Mouse (Mus musculus) forebrain, postnatal 0 days (tissue): ENCODE results near the gene Napsa. TPM values are rescaled to one million over a fixed set of nuclear protein-coding genes. Genes with fewer than 3 reads are reported as not detected.

Experiments used
- ATAC-seq: fragments of 200-750 bp; cut with Nextera tagmentation; 2 replicates; pipeline ENCODE4 v1.8.0; 2017; ENCODE audit warnings: mild to moderate bottlenecking, moderate library complexity
- DNase-seq: peaks from one replicate; pipeline ENCODE4 v3.0.0-alpha.2; 2015
- H3K27ac ChIP-seq: fragments of 300-500 bp; sonication (generic); 2 replicates; pipeline ENCODE4 v1.5.1; 2014; ENCODE audit warnings: low read depth, mild to moderate bottlenecking, antibody characterized with exemption, low read length, moderate library complexity, mixed read lengths
- H3K27me3 ChIP-seq: fragments of 300-500 bp; sonication (generic); 2 replicates; pipeline ENCODE4 v1.6.1; 2014; ENCODE audit warnings: mild to moderate bottlenecking, low read length, mixed read lengths; ENCODE audit not compliant: insufficient read depth
- H3K36me3 ChIP-seq: fragments of 300-500 bp; sonication (generic); 2 replicates; pipeline ENCODE4 v1.6.1; 2014; ENCODE audit warnings: mild to moderate bottlenecking, moderate library complexity; ENCODE audit not compliant: insufficient read depth
- H3K4me1 ChIP-seq: fragments of 300-500 bp; sonication (generic); 2 replicates; pipeline ENCODE4 v1.6.1; 2014; ENCODE audit warnings: antibody characterized with exemption; ENCODE audit not compliant: insufficient read depth
- H3K4me2 ChIP-seq: fragments of 300-500 bp; sonication (generic); 2 replicates; pipeline ENCODE4 v1.6.1; 2014; ENCODE audit warnings: low read depth, mild to moderate bottlenecking, moderate library complexity
- H3K4me3 ChIP-seq: fragments of 300-500 bp; sonication (generic); 2 replicates; pipeline ENCODE4 v1.5.1; 2014; ENCODE audit warnings: low read depth, low read length, mixed read lengths
- H3K9ac ChIP-seq: fragments of 300-500 bp; sonication (generic); 2 replicates; pipeline ENCODE4 v1.6.1; 2014; ENCODE audit warnings: mild to moderate bottlenecking
- H3K9me3 ChIP-seq: fragments of 300-500 bp; sonication (generic); 2 replicates; pipeline ENCODE4 v1.6.1; 2016; ENCODE audit warnings: low read length
- CTCF ChIP-seq: sonication (generic); IDR thresholded peaks from 2 replicates; pipeline ENCODE4 v1.5.1; 2016; ENCODE audit warnings: antibody characterized with exemption, control low read depth, low read depth
- WGBS: fragments of 180-500 bp; shearing (Covaris S2); extraction: QIAGEN DNeasy Blood & Tissue Kit; methylation state at CpG from one replicate; pipeline ENCODE4 v1.1.7; 2014; 5-methylcytosine and 5-hydroxymethylcytosine counted together
- polyA plus RNA-seq: library from polyadenylated mRNA; unstranded; fragments of >200 nt; fragmentation: Nextera tagmentation; extraction: Ambion mirVana; gene quantifications from 2 replicates; pipeline ENCODE4 v1.2.1, GENCODE M21; 2015
- total RNA-seq: library from RNA; depleted of rRNA; stranded (reverse); fragments of >200 nt; gene quantifications from 2 replicates; pipeline ENCODE4 v1.2.3, GENCODE M21; 2014

Gene Napsa
- total and polyA plus RNA-seq, 2 experiments from 2014 or later: 0.24 to 0.71 TPM

GRCm38 (mm10) chr7:44529518-44529917 is 42.7 kb upstream of the Napsa start:
- H3K9ac ChIP-seq: no peak overlapping the region
- no peak for ATAC-seq
- no peaks in the 10 kb centered on the region for H3K36me3 ChIP-seq
- H3K4me2 ChIP-seq: no peak overlapping the region
- H3K4me3 ChIP-seq: no peak overlapping the region
- H3K4me1 ChIP-seq: 0 out of 2 replicates have a peak, but pooled peaks cover 3% of the 10 kb centered on the region
- no peak for DNase-seq
- TF ChIP-seq CTCF: no peak
- H3K27ac ChIP-seq: no peak overlapping the region
- no peaks in the 10 kb centered on the region for H3K27me3 ChIP-seq
- WGBS: 61% methylated on average over 5 of the region's 5 CpGs
- no peaks in the 10 kb centered on the region for H3K9me3 ChIP-seq

- H3K9ac ChIP-seq: no peak overlapping the region
- WGBS: 82% methylated on average over 3 of the region's 3 CpGs
- no peaks in the 10 kb centered on the region for H3K9me3 ChIP-seq
- TF ChIP-seq CTCF: no peak
- H3K4me1 ChIP-seq: 0 out of 2 replicates have a peak, but pooled peaks cover 3% of the 10 kb centered on the region
- H3K4me2 ChIP-seq: no peak overlapping the region
- no peak overlapping the region for H3K27ac ChIP-seq
- DNase-seq (no peak), ATAC-seq (no peak)
- no peak overlapping the region for H3K4me3 ChIP-seq
- no peaks in the 10 kb centered on the region for H3K27me3 ChIP-seq
- H3K36me3 ChIP-seq: no peaks in the 10 kb centered on the region
Observed at GRCm38 (mm10) chr7:44530507-44530906, 41.7 kb upstream of the Napsa start.

GRCm38 (mm10) chr7:44531207-44531606 is 41.0 kb upstream of the Napsa start:
- no peak for TF ChIP-seq CTCF
- H3K4me2 ChIP-seq: no peak overlapping the region
- H3K27ac ChIP-seq: no peak overlapping the region
- ATAC-seq (no peak), DNase-seq (no peak)
- H3K36me3 ChIP-seq: no peaks in the 10 kb centered on the region
- H3K4me1 ChIP-seq: 0 out of 2 replicates have a peak, but pooled peaks cover 3% of the 10 kb centered on the region
- 62% methylated on average over 5 of the region's 5 CpGs for WGBS
- no peaks in the 10 kb centered on the region for H3K9me3 ChIP-seq
- H3K9ac ChIP-seq: no peak overlapping the region
- no peak overlapping the region for H3K4me3 ChIP-seq
- no peaks in the 10 kb centered on the region for H3K27me3 ChIP-seq

GRCm38 (mm10) chr7:44531946-44532732 is 40.0 kb upstream of the Napsa start, which contains the start of gene Spib:
TSS of gene Spib (minus strand) at chr7:44532071.
- H3K4me1 ChIP-seq: 0 out of 2 replicates have a peak, but pooled peaks cover 3% of the 10 kb centered on the region
- 0 out of 2 replicates have a peak, but pooled peaks cover 3% of the 10 kb centered on the region for H3K36me3 ChIP-seq
- no peaks in the 10 kb centered on the region for H3K9me3 ChIP-seq
- H3K4me3 ChIP-seq: no peak within 1 kb of the TSS
- ATAC-seq: no peak
- no peak within 1 kb of the TSS for H3K27ac ChIP-seq
- no peak for TF ChIP-seq CTCF
- H3K4me2 ChIP-seq: no peak within 1 kb of the TSS
- no peak within 1 kb of the TSS for H3K9ac ChIP-seq
- WGBS: 79% methylated on average over 4 of the region's 4 CpGs
- no peak for DNase-seq
- no peaks in the 10 kb centered on the region for H3K27me3 ChIP-seq

- no peaks in the 10 kb centered on the region for H3K27me3 ChIP-seq
- H3K9me3 ChIP-seq: no peaks in the 10 kb centered on the region
- WGBS: 86% methylated on average over 29 of the region's 29 CpGs
- no peak overlapping the region for H3K9ac ChIP-seq
- H3K4me1 ChIP-seq: no peaks in the 10 kb centered on the region
- no peak for TF ChIP-seq CTCF
- DNase-seq: no peak
- H3K4me2 ChIP-seq: no peak overlapping the region
- no peak for ATAC-seq
- H3K36me3 ChIP-seq: 0 out of 2 replicates have a peak, but pooled peaks cover 3% of the 10 kb centered on the region
- H3K27ac ChIP-seq: no peak overlapping the region
- no peak overlapping the region for H3K4me3 ChIP-seq
Observed at GRCm38 (mm10) chr7:44532918-44533745, 39.0 kb upstream of the Napsa start.

GRCm38 (mm10) chr7:44533746-44534045 is 38.5 kb upstream of the Napsa start:
- H3K9ac ChIP-seq: no peak overlapping the region
- H3K9me3 ChIP-seq: no peaks in the 10 kb centered on the region
- H3K4me3 ChIP-seq: no peak overlapping the region
- no peak for TF ChIP-seq CTCF
- H3K4me2 ChIP-seq: no peak overlapping the region
- H3K36me3 ChIP-seq: 0 out of 2 replicates have a peak, but pooled peaks cover 3% of the 10 kb centered on the region
- H3K4me1 ChIP-seq: no peaks in the 10 kb centered on the region
- 72% methylated on average over 12 of the region's 12 CpGs for WGBS
- no peak for ATAC-seq
- DNase-seq: no peak
- H3K27ac ChIP-seq: no peak overlapping the region
- H3K27me3 ChIP-seq: no peaks in the 10 kb centered on the region

GRCm38 (mm10) chr7:44534242-44534641 is 37.9 kb upstream of the Napsa start:
- Histone ChIP-seq H3K4me1 (no peaks in the 10 kb centered on the region), H3K36me3 (0 out of 2 replicates have a peak, but pooled peaks cover 3% of the 10 kb centered on the region), H3K4me3 (no peak overlapping the region), H3K27ac (no peak overlapping the region), H3K4me2 (no peak overlapping the region), H3K27me3 (no peaks in the 10 kb centered on the region), H3K9me3 (no peaks in the 10 kb centered on the region), H3K9ac (no peak overlapping the region)
- DNase-seq: no peak
- 96% methylated on average over 13 of the region's 13 CpGs for WGBS
- TF ChIP-seq CTCF: no peak
- ATAC-seq: no peak
